Mouse (Mus musculus): ENCODE data around the gene Odf3b.

DNA sequence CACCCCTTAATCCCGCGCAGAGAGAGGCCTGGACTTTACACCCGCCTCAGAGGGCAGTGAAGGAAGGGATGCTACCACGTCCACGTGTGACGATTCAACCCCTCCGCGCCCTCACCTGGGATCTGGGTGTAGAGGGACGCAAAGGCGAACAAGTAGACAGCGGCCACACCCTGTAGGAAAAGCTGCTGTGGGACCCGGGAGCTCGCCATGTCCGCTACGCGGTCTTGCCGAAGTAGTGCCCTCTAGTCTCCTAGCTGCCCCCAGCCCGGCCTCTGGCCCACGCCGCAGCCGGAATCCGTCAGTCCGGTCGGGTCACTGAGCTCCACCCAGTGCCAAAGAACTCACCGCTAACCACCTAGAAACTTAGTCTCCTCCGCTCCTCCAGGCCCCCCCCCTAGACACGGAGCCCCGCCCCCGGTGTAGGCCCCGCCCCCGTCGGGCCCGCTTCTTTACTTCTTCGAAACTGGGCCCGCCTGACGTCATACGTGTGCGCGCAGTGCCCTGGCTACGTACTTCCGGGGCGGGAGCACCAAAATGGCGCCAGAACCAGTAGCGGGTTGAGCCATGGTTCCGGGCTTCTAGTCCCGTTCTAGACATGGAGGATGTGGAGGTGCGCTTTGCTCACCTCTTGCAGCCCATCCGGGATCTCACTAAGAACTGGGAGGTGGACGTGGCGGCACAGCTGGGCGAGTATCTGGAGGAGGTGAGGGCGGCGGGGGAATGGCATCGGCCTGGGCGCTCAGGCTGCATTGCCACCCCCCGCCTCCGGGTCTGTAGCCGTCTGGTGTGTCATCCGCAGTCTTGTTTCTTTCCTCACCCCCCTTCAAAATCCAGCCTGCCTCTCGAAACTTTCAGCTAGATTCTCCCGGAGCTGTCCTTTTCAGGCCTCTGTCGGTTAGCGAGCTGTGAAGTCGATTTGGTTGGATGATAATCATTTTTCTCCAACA lies 23.6 kb downstream of the Odf3b start, which contains the start of the genes Lmf2 and Ncaph2:
- TF ChIP-seq CTCF (IDR thresholded peaks at IDR 0.05; ENCODE audit: control insufficient read depth, insufficient read depth, insufficient read length) = no peak
- TF ChIP-seq MAX (IDR thresholded peaks at IDR 0.05) = no peak
- TF ChIP-seq MYOG (IDR thresholded peaks at IDR 0.05; ENCODE audit: control insufficient read depth, extremely low read depth, insufficient read length) = no peak
- no peak for TF ChIP-seq USF1 (IDR thresholded peaks at IDR 0.05; ENCODE audit: low read depth)
- no peak for TF ChIP-seq MYOD1 (IDR thresholded peaks at IDR 0.05; ENCODE audit: control insufficient read depth, insufficient read length, low read depth)
- TF ChIP-seq CEBPB (IDR thresholded peaks at IDR 0.05; ENCODE audit: low read depth) = no peak
- no peak for TF ChIP-seq FOSL1 (IDR thresholded peaks at IDR 0.05; ENCODE audit: insufficient read depth, low read length, poor library complexity, severe bottlenecking)

Measured in C2C12 (cell line).